Mouse (Mus musculus): ENCODE measurements around the gene Zfp658.

DNA sequence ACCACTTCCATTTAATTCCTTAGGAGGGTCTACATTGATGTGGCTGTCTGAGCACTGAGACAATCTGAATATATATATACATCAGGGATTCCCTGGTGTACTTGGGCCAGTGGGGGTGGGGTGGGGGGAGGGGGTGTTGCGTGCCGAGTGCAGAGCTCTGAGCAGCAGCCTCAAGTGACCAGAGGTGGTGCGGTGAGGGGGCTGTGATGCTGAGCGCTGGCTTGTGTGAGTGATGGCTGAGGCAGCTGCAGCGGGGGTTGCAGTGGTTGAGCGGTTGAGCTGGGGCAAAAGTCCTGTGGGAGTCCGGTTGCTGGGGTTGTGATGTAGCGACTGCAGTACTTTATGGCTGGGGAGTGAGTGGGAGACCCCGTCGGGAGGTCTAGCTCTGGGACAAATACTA lies 61.8 kb downstream of the Zfp658 start:
- TF ChIP-seq POLR2A (IDR thresholded peaks at IDR 0.05; ENCODE audit: borderline replicate concordance, insufficient read depth, low read length): no peak
- no peak for TF ChIP-seq CTCF (IDR thresholded peaks at IDR 0.05; ENCODE audit: borderline replicate concordance, insufficient read depth, low read depth, low read length)

Measured in cerebellum, adult 2 months (tissue).